Mouse (Mus musculus) adrenal gland (tissue): ENCODE measurements around the gene Pla2g2c.

ENCODE experiments used
- intact Hi-C: fragments of 180-260 bp; cut with DNase I; formaldehyde crosslinking; loops from one replicate; pipeline ENCODE4 v1.15.1; 2025

Pla2g2c gene

DNA sequence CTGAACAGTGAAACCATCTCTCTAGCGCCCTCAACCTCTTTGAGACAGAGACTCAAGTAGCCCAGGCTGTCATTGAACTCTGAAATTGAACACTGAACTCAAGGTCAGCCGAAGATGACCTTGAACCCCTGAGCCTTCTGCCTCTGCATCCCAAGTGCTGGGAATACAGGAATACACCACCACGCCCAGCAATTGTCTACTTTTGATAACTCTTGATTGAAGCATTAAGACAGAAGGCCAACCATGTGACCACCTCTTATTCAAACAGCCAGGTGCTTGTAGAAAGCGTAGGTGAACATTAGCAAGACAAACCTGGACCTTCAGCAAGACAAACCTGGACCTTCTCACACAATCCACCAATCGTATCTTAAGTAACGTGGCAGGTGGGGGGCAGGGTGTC, 69.8 kb downstream of the Pla2g2c start:
- intact Hi-C loops = loop anchor here (5.0 kb wide), 1 partner anchor 87 kb away; no protein-coding TSS in a partner anchor
